Mouse (Mus musculus) megakaryocyte, embryonic 14.5 days (primary cell): ENCODE results near the gene Gm12794.
"Not testable (repeated sequence)": the region's sequence is repeated elsewhere in the genome, so short reads cannot be mapped to it uniquely, and the experiment has no call there.

Experiments used
- FLI1 ChIP-seq: IDR thresholded peaks from 2 replicates; pipeline ENCODE4 v1.6.1; 2012; ENCODE audit warnings: low read length, inconsistent platforms, mixed read lengths
- GATA1 ChIP-seq: IDR thresholded peaks from 3 replicates; pipeline ENCODE4 v1.6.1; 2012; ENCODE audit warnings: mixed read lengths, low read length, inconsistent platforms, borderline replicate concordance

DNA sequence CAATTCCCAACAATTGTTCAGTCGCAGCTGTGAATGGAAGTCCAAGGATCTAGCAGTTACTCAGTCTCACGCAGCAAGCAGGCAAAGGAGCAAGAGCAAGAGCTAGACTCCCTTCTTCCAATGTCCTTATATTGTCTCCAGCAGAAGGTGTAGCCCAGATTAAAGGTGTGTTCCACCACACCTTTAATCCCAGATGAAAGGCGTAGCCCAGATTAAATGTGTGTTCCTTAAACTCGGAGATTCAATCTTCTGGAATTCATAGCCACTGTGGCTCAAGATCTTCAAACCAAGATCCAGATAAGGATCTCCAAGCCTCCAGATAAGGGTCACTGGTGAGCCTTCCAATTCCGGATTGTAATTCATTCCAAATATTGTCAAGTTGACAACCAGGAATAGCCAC is 40.7 kb downstream of the Gm12794 start, which contains the start of gene Gm12790:
- not testable (repeated sequence) for TF ChIP-seq FLI1, GATA1
